9 mouse cellular contexts compared by ENCODE assay signal in genomic region chr17:28418954-28419353, GRCm38 (mm10). TPM values are rescaled to one million over a fixed set of nuclear protein-coding genes. Genes with fewer than 3 reads are reported as not detected.
DNase-seq lines count a peak whose midpoint lies in the region; ATAC-seq and TF ChIP-seq lines count a peak whose summit lies in the region.
"Had no signal": no experiment of that assay in that cellular context is flagged by ENCODE, and none has a peak within 500 bp of the region (broad histone marks: within the 10 kb centered on the region; RNA-seq: fewer than 3 reads in every experiment).

No protein-coding gene starts in this region.

- peak; percentile 73 for DNase-seq in 3T3-L1 (ENCODE audit: low read depth, low spot score)
- no peak for DNase-seq in CH12.LX (ENCODE audit: extremely low read depth)
- DNase-seq in kidney, postnatal 14 days: peak; percentile 41
- no peak for DNase-seq in thymus, postnatal 10 days (ENCODE audit: low spot score in 2 of 2)
- DNase-seq in forebrain, embryonic 10.5 days (ENCODE audit: extremely low spot score, low spot score): no peak
- DNase-seq: cerebellum, postnatal 36 days had no signal

- no peaks in the 10 kb centered on the region for H3K9me3 ChIP-seq in intestine, postnatal 0 days (ENCODE audit: control insufficient read depth)
- no peaks in the 10 kb centered on the region for H3K9me3 ChIP-seq in intestine, embryonic 15.5 days
- no peaks in the 10 kb centered on the region for H3K9me3 ChIP-seq in CH12.LX (replicated peaks; ENCODE audit: low read length)
- no peaks in the 10 kb centered on the region for H3K9me3 ChIP-seq in forebrain, embryonic 10.5 days

- H3K9ac ChIP-seq in intestine, postnatal 0 days (ENCODE audit: low read depth, low read length): no peak overlapping the region
- H3K9ac ChIP-seq in intestine, embryonic 15.5 days: no peak overlapping the region
- H3K9ac ChIP-seq in CH12.LX (ENCODE audit: insufficient read depth, low read depth): no peak overlapping the region

- H3K4me1 ChIP-seq in intestine, postnatal 0 days (replicated peaks; ENCODE audit: control insufficient read depth, insufficient read depth, low read length): no peaks in the 10 kb centered on the region
- H3K4me1 ChIP-seq in intestine, embryonic 15.5 days (replicated peaks): peaks cover 7% of the 10 kb centered on the region; the same call in 1 of the 2 replicates
- peaks cover 6 to 18% of the 10 kb centered on the region in 2 experiments for H3K4me1 ChIP-seq in CH12.LX (ENCODE audit: control insufficient read depth in 1 of 2, insufficient read depth in 2 of 2)
- no peaks in the 10 kb centered on the region for H3K4me1 ChIP-seq in forebrain, embryonic 10.5 days

- dilution Hi-C loops in CH12.LX (cut with MboI; ENCODE audit: extremely low pct_ligation_motif_present, extremely low pct_unique_long_range_greater_than_20kb, low sequenced_read_pairs): no loop called here

- ATAC-seq in intestine, postnatal 0 days: no peak
- ATAC-seq in intestine, embryonic 15.5 days: no peak

- H3K4me3 ChIP-seq in intestine, postnatal 0 days (ENCODE audit: low read depth, low read length): no peak overlapping the region
- no peak overlapping the region for H3K4me3 ChIP-seq in intestine, embryonic 15.5 days (replicated peaks)
- no peak overlapping the region for H3K4me3 ChIP-seq in CH12.LX (replicated peaks in 1 of 3; ENCODE audit: low read depth in 2 of 3, low read length in 2 of 3, poor library complexity in 1 of 3)
- no peak overlapping the region for H3K4me3 ChIP-seq in forebrain, embryonic 10.5 days

- 86% methylated on average over 1 of the region's 1 CpGs for WGBS in intestine, postnatal 0 days
- WGBS in intestine, embryonic 15.5 days: 78% methylated on average over 1 of the region's 1 CpGs
- 97% methylated on average over 1 of the region's 1 CpGs for WGBS in forebrain, embryonic 10.5 days

- in situ Hi-C loops in CH12.LX (cut with MboI; ENCODE audit: low pct_ligation_motif_present, low pct_unique_long_range_greater_than_20kb, low sequenced_read_pairs): no loop called here

- no peaks in the 10 kb centered on the region for H3K27me3 ChIP-seq in intestine, postnatal 0 days (replicated peaks; ENCODE audit: control insufficient read depth, insufficient read depth, low read length)
- no peaks in the 10 kb centered on the region for H3K27me3 ChIP-seq in intestine, embryonic 15.5 days (replicated peaks)
- H3K27me3 ChIP-seq in CH12.LX (replicated peaks): no peaks in the 10 kb centered on the region
- H3K27me3 ChIP-seq in forebrain, embryonic 10.5 days (ENCODE audit: poor library complexity, severe bottlenecking): no peaks in the 10 kb centered on the region

- no peak overlapping the region for H3K27ac ChIP-seq in intestine, postnatal 0 days (ENCODE audit: low read depth, low read length)
- H3K27ac ChIP-seq in intestine, embryonic 15.5 days: no peak overlapping the region
- no peak overlapping the region for H3K27ac ChIP-seq in CH12.LX (ENCODE audit: insufficient read depth, low read depth)
- H3K27ac ChIP-seq in forebrain, embryonic 10.5 days: no peak overlapping the region

- no peak for TF ChIP-seq POLR2A in CH12.LX (IDR thresholded peaks at IDR 0.05; ENCODE audit: low read depth, low read length)

- H3K79me2 ChIP-seq in CH12.LX (replicated peaks; ENCODE audit: control insufficient read depth, extremely low read depth, insufficient read depth, poor library complexity, severe bottlenecking): no peaks in the 10 kb centered on the region

- H3K4me2 ChIP-seq in intestine, postnatal 0 days (replicated peaks; ENCODE audit: low read depth): no peak overlapping the region
- H3K4me2 ChIP-seq in intestine, embryonic 15.5 days (replicated peaks): no peak overlapping the region
- no peak overlapping the region for H3K4me2 ChIP-seq in CH12.LX (ENCODE audit: insufficient read depth, low read depth, poor library complexity, severe bottlenecking)

- peak; percentile 73 for TF ChIP-seq CTCF in intestine, postnatal 0 days (IDR thresholded peaks at IDR 0.05; ENCODE audit: low read depth)
- TF ChIP-seq CTCF in CH12.LX (conservative IDR thresholded peaks at IDR 0.05 in 1 of 2, IDR thresholded peaks at IDR 0.05 in 1 of 2; ENCODE audit: low read depth in 2 of 2, low read length in 2 of 2): peak; percentile 13 to 47; a peak in 2 of 4 replicates

- peaks cover 19% of the 10 kb centered on the region for H3K36me3 ChIP-seq in intestine, postnatal 0 days (ENCODE audit: control insufficient read depth, insufficient read depth)
- H3K36me3 ChIP-seq in intestine, embryonic 15.5 days: no peaks in the 10 kb centered on the region
- H3K36me3 ChIP-seq in CH12.LX (replicated peaks in 1 of 2; ENCODE audit: control insufficient read depth in 1 of 2, insufficient read depth in 1 of 2, low read length in 1 of 2): peaks cover 0 to 55% of the 10 kb centered on the region in 2 experiments
- peaks cover 37% of the 10 kb centered on the region for H3K36me3 ChIP-seq in forebrain, embryonic 10.5 days (replicated peaks)

- TF ChIP-seq RAD21 in CH12.LX (IDR thresholded peaks at IDR 0.05; ENCODE audit: low read depth, low read length): no peak; the same call in 1 of the 2 replicates

- TF ChIP-seq EP300 in CH12.LX (IDR thresholded peaks at IDR 0.05; ENCODE audit: low read length): no peak

TF ChIP-seq in CH12.LX, 34 proteins besides CTCF, POLR2A, EP300 and RAD21:
- no peak for TF ChIP-seq E2F4 (IDR thresholded peaks at IDR 0.05; ENCODE audit: insufficient replicate concordance, low read depth, low read length)
- TF ChIP-seq RCOR1 (conservative IDR thresholded peaks at IDR 0.05; ENCODE audit: low read depth, low read length): no peak
- TF ChIP-seq MAFK (IDR thresholded peaks at IDR 0.05; ENCODE audit: insufficient replicate concordance, low read length): no peak
- no peak for TF ChIP-seq MEF2A (IDR thresholded peaks at IDR 0.05; ENCODE audit: borderline replicate concordance, low read depth, low read length)
- TF ChIP-seq ZNF384 (IDR thresholded peaks at IDR 0.05; ENCODE audit: low read depth, low read length): no peak
- no peak for TF ChIP-seq ETS1 (conservative IDR thresholded peaks at IDR 0.05; ENCODE audit: low read depth, low read length)
- no peak for TF ChIP-seq CHD2 (IDR thresholded peaks at IDR 0.05; ENCODE audit: low read length)
- TF ChIP-seq CHD1 (IDR thresholded peaks at IDR 0.05; ENCODE audit: low read depth, low read length): no peak

RNA-seq across cellular contexts. Expression of gene Tulp1, which starts 53.9 kb away (rescaled TPM):
- 1.2 and 1.4 TPM in 2 replicates for polyA plus RNA-seq in intestine, postnatal 0 days (2015; fragmentation: Nextera tagmentation; extraction: Ambion mirVana)
- polyA plus RNA-seq in intestine, embryonic 15.5 days (2015; fragmentation: Nextera tagmentation; extraction: Ambion mirVana): 3.6 and 4.1 TPM in 2 replicates
- 0.17 TPM in 1 of 2 replicates, not detected in the other for total RNA-seq in CH12.LX (2012; rRNA removed)
- not detected in 2 replicates for total RNA-seq in CH12.LX (2014; rRNA removed)
- polyA plus RNA-seq in CH12.LX (2012; ENCODE audit: insufficient read length, low read depth): not detected in 2 replicates
- 3.5 and 3.8 TPM in 2 replicates for polyA plus RNA-seq in forebrain, embryonic 10.5 days (2016; fragmentation: Nextera tagmentation; extraction: Ambion mirVana)
- total RNA-seq: layer of hippocampus, postnatal 25 days had no signal

Comparison
In these comparisons a context has a peak if more than half of its experiments do, and no peak if none do; other contexts are left out.
1. DNase-seq: peak in 3T3-L1 (single experiment) and kidney, postnatal 14 days (single experiment); none in CH12.LX (single experiment), thymus, postnatal 10 days (0 of 2) and forebrain, embryonic 10.5 days (single experiment).